Mouse (Mus musculus): ENCODE results near the gene Rcbtb2. TPM values are rescaled to one million over a fixed set of nuclear protein-coding genes. Genes with fewer than 3 reads are reported as not detected.
A peak's percentile ranks its signal among the peaks of the same experiment; 100 is the strongest.

The Rcbtb2 gene
- polyA plus RNA-seq, 1 experiment: 11.8 TPM

DNA sequence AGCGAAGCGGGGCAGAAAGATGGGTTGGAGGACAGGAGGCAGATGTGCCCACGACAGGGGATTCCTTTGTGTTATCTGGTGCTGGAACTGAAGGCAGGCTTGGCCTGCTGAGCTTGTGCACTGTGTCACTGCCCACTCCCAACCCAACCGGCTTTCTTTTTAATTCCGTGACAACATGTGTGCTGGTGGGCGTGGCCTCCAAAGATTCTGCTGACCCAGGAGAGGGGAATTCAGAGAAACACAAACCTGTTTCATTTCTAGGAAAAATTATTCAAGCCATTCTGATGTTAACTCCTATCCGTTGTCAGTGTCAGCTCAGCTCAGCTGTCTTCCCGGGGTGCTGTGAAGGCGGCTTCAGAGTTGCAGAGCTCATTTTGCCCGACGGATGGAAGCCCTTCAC is 55.1 kb downstream of the Rcbtb2 start:
- no peaks in the 10 kb centered on the region for H3K79me2 ChIP-seq (ENCODE audit: control insufficient read depth, insufficient read depth)
- no peak for TF ChIP-seq USF1 (IDR thresholded peaks at IDR 0.05; ENCODE audit: low read depth)
- TF ChIP-seq TCF12 (IDR thresholded peaks at IDR 0.05; ENCODE audit: insufficient read depth, poor library complexity, severe bottlenecking): no peak
- TF ChIP-seq E2F4 (IDR thresholded peaks at IDR 0.05; ENCODE audit: insufficient read depth): no peak
- no peak for TF ChIP-seq CEBPB (IDR thresholded peaks at IDR 0.05; ENCODE audit: insufficient read depth, poor library complexity, severe bottlenecking)
- no peak for TF ChIP-seq MYOD1 (IDR thresholded peaks at IDR 0.05; ENCODE audit: control insufficient read depth in 1 of 3, insufficient read length in 2 of 3, low read depth in 2 of 3)
- no peak for TF ChIP-seq POLR2A (IDR thresholded peaks at IDR 0.05; ENCODE audit: insufficient read length, low read depth)
- no peak for TF ChIP-seq MAX (IDR thresholded peaks at IDR 0.05; ENCODE audit: low read depth)
- TF ChIP-seq TCF3 (IDR thresholded peaks at IDR 0.05; ENCODE audit: insufficient read length, low read depth): no peak
- H3K36me3 ChIP-seq (ENCODE audit: control insufficient read depth, insufficient read depth): peaks cover 6% of the 10 kb centered on the region
- no peaks in the 10 kb centered on the region for H3K27me3 ChIP-seq (ENCODE audit: control insufficient read depth, insufficient read depth, insufficient read length)
- no peak overlapping the region for H3ac ChIP-seq (ENCODE audit: control insufficient read depth, insufficient read length)
- no peak overlapping the region for H3K4me3 ChIP-seq
- H3K4me2 ChIP-seq (ENCODE audit: low read depth): no peak overlapping the region

DNA sequence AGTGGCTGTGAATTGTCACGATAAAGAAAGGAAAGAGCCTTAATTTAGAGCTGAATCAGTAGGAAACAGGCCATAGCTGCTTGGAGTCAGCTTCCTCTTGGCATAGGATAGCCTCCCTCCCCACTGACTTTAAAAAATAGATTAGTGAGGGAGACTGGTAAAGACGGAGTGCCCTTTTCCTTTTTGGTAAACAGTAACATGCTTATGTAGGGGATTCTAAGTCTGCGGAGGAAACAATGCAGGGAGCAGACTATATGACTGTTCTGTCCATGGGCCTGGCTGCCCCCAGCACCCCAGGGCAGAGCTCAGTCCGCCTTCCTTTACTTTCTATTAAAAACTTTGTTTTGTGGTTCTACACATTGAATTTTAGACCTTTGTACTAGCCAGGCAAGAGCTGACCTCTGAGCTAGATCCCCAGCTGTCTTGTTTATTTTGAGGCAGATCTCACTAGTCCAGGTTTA is 56.4 kb downstream of the Rcbtb2 start:
- Histone ChIP-seq H3K36me3 (ENCODE audit: control insufficient read depth, insufficient read depth) (peaks cover 10% of the 10 kb centered on the region), H3K4me2 (ENCODE audit: low read depth) (no peak overlapping the region), H3K79me2 (ENCODE audit: control insufficient read depth, insufficient read depth) (no peaks in the 10 kb centered on the region), H3K4me3 (no peak overlapping the region), H3K27me3 (ENCODE audit: control insufficient read depth, insufficient read depth, insufficient read length) (no peaks in the 10 kb centered on the region), H3ac (ENCODE audit: control insufficient read depth, insufficient read length) (no peak overlapping the region)
- no peak for TF ChIP-seq MAX (IDR thresholded peaks at IDR 0.05; ENCODE audit: low read depth)
- no peak for TF ChIP-seq REST (IDR thresholded peaks at IDR 0.05; ENCODE audit: insufficient read depth, insufficient read length)
- no peak for TF ChIP-seq POLR2AphosphoS2 (IDR thresholded peaks at IDR 0.05; ENCODE audit: insufficient read length, low read depth)
- no peak for TF ChIP-seq SRF (IDR thresholded peaks at IDR 0.05; ENCODE audit: control insufficient read depth, insufficient read length, low read depth)
- TF ChIP-seq TCF3 (IDR thresholded peaks at IDR 0.05; ENCODE audit: insufficient read length, low read depth): no peak
- TF ChIP-seq TCF12 (IDR thresholded peaks at IDR 0.05; ENCODE audit: insufficient read depth, poor library complexity, severe bottlenecking): no peak
- no peak for TF ChIP-seq E2F4 (IDR thresholded peaks at IDR 0.05; ENCODE audit: insufficient read depth)
- TF ChIP-seq MYOD1 (IDR thresholded peaks at IDR 0.05; ENCODE audit: control insufficient read depth in 1 of 3, insufficient read length in 2 of 3, low read depth in 2 of 3): no peak
- TF ChIP-seq MYOG (IDR thresholded peaks at IDR 0.05; ENCODE audit: control insufficient read depth in 1 of 3, insufficient read depth in 1 of 3, insufficient read length in 2 of 3, low read depth in 2 of 3): no peak
- TF ChIP-seq POLR2A (IDR thresholded peaks at IDR 0.05; ENCODE audit: insufficient read length, low read depth): no peak
- TF ChIP-seq USF1 (IDR thresholded peaks at IDR 0.05; ENCODE audit: low read depth): no peak
- TF ChIP-seq CEBPB (IDR thresholded peaks at IDR 0.05; ENCODE audit: insufficient read depth, poor library complexity, severe bottlenecking): no peak

DNA sequence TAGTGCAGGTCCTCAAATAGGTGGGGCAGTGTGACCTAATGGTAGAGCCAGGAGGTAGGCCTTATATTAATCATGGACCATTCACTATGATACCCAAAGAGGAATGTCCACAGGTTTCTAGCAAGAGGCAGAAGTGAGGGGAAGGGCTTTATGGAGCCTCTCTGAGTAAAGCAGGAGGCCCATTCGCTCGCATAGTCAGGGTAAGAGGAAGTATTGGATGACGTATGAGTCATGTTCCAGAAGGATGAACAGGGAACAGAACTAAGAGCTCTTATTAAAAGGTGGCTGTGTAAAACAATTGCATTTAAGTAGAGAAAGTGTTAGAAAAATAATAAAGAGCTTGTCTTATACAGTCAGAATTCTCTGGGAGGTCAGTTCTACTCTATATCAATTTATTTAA is 57.8 kb downstream of the Rcbtb2 start:
- TF ChIP-seq E2F4 (IDR thresholded peaks at IDR 0.05; ENCODE audit: insufficient read depth): no peak
- TF ChIP-seq MYOG (IDR thresholded peaks at IDR 0.05; ENCODE audit: control insufficient read depth in 1 of 3, insufficient read depth in 1 of 3, insufficient read length in 2 of 3, low read depth in 2 of 3): no peak
- TF ChIP-seq REST (IDR thresholded peaks at IDR 0.05; ENCODE audit: insufficient read depth, insufficient read length): no peak
- no peak for TF ChIP-seq CEBPB (IDR thresholded peaks at IDR 0.05; ENCODE audit: insufficient read depth, poor library complexity, severe bottlenecking)
- TF ChIP-seq POLR2AphosphoS2 (IDR thresholded peaks at IDR 0.05; ENCODE audit: insufficient read length, low read depth): no peak
- no peak for TF ChIP-seq MAX (IDR thresholded peaks at IDR 0.05; ENCODE audit: low read depth)
- TF ChIP-seq POLR2A (IDR thresholded peaks at IDR 0.05; ENCODE audit: insufficient read length, low read depth): no peak
- no peak for TF ChIP-seq TCF12 (IDR thresholded peaks at IDR 0.05; ENCODE audit: insufficient read depth, poor library complexity, severe bottlenecking)
- no peak for TF ChIP-seq TCF3 (IDR thresholded peaks at IDR 0.05; ENCODE audit: insufficient read length, low read depth)
- no peak for TF ChIP-seq SRF (IDR thresholded peaks at IDR 0.05; ENCODE audit: control insufficient read depth, insufficient read length, low read depth)
- no peak for TF ChIP-seq USF1 (IDR thresholded peaks at IDR 0.05; ENCODE audit: low read depth)
- no peak for TF ChIP-seq MYOD1 (IDR thresholded peaks at IDR 0.05; ENCODE audit: control insufficient read depth in 1 of 3, insufficient read length in 2 of 3, low read depth in 2 of 3)
- Histone ChIP-seq H3K36me3 (ENCODE audit: control insufficient read depth, insufficient read depth) (peaks cover 22% of the 10 kb centered on the region), H3K79me2 (ENCODE audit: control insufficient read depth, insufficient read depth) (no peaks in the 10 kb centered on the region), H3K27me3 (ENCODE audit: control insufficient read depth, insufficient read depth, insufficient read length) (no peaks in the 10 kb centered on the region), H3K4me2 (ENCODE audit: low read depth) (no peak overlapping the region), H3ac (ENCODE audit: control insufficient read depth, insufficient read length) (no peak overlapping the region), H3K4me3 (no peak overlapping the region)

DNA sequence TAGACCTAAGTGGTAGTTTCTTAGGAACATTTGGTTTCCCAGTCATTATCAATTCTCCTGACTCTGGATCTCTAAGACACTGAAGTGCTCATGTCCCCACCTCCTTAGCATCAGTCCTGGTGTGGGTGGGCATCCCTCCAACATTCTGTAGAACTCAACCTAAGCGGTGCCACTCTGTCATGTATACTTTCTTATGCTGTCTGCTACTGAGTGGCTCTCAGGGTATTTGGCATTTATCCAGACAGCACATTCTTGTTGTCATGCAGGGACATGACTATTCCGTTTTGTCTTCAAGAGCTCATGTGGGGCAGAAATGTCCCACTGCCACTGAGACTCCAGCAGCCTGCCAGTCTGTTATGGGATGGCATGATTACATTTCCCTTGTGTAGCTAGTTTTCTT is 58.3 kb downstream of the Rcbtb2 start:
- no peaks in the 10 kb centered on the region for H3K79me2 ChIP-seq (ENCODE audit: control insufficient read depth, insufficient read depth)
- H3K36me3 ChIP-seq (ENCODE audit: control insufficient read depth, insufficient read depth): peaks cover 23% of the 10 kb centered on the region
- TF ChIP-seq SRF (IDR thresholded peaks at IDR 0.05; ENCODE audit: control insufficient read depth, insufficient read length, low read depth) (no peak), POLR2AphosphoS2 (IDR thresholded peaks at IDR 0.05; ENCODE audit: insufficient read length, low read depth) (peak; percentile 9)
- H3K4me3 ChIP-seq: no peak overlapping the region
- H3K27me3 ChIP-seq (ENCODE audit: control insufficient read depth, insufficient read depth, insufficient read length): no peaks in the 10 kb centered on the region
- H3K4me2 ChIP-seq (ENCODE audit: low read depth): no peak overlapping the region
- H3ac ChIP-seq (ENCODE audit: control insufficient read depth, insufficient read length): no peak overlapping the region

DNA sequence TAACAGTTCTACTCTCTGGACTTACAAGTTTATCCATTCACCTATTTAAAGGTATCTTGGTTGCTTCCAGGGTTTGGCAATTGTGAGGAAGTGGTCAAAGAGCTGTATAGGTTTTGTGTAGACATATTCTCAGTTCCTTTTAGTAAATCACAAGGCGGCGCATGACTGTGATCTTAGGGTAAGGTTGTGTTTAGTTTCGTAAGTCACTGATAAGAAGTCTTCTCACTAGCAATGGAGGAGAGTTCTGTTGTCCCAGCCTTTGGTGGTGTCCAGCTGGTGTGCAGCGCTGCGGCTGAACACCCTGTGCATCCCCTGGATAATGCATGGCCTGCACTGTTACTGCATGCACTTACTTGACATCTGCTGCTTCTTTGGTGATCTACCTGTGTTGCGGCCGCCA is 64.0 kb downstream of the Rcbtb2 start:
- Histone ChIP-seq H3K4me3 (no peak overlapping the region), H3K27me3 (ENCODE audit: control insufficient read depth, insufficient read depth, insufficient read length) (no peaks in the 10 kb centered on the region), H3K4me2 (ENCODE audit: low read depth) (no peak overlapping the region), H3K36me3 (ENCODE audit: control insufficient read depth, insufficient read depth) (peaks cover 31% of the 10 kb centered on the region), H3ac (ENCODE audit: control insufficient read depth, insufficient read length) (no peak overlapping the region), H3K79me2 (ENCODE audit: control insufficient read depth, insufficient read depth) (no peaks in the 10 kb centered on the region)
- TF ChIP-seq TCF12 (IDR thresholded peaks at IDR 0.05; ENCODE audit: insufficient read depth, poor library complexity, severe bottlenecking) (no peak), MYOG (IDR thresholded peaks at IDR 0.05; ENCODE audit: control insufficient read depth in 1 of 3, insufficient read depth in 1 of 3, insufficient read length in 2 of 3, low read depth in 2 of 3) (no peak), E2F4 (IDR thresholded peaks at IDR 0.05; ENCODE audit: insufficient read depth) (no peak), POLR2A (IDR thresholded peaks at IDR 0.05; ENCODE audit: insufficient read length, low read depth) (no peak), POLR2AphosphoS2 (IDR thresholded peaks at IDR 0.05; ENCODE audit: insufficient read length, low read depth) (no peak), REST (IDR thresholded peaks at IDR 0.05; ENCODE audit: insufficient read depth, insufficient read length) (no peak), TCF3 (IDR thresholded peaks at IDR 0.05; ENCODE audit: insufficient read length, low read depth) (no peak), SRF (IDR thresholded peaks at IDR 0.05; ENCODE audit: control insufficient read depth, insufficient read length, low read depth) (no peak), CEBPB (IDR thresholded peaks at IDR 0.05; ENCODE audit: insufficient read depth, poor library complexity, severe bottlenecking) (no peak), MAX (IDR thresholded peaks at IDR 0.05; ENCODE audit: low read depth) (no peak), USF1 (IDR thresholded peaks at IDR 0.05; ENCODE audit: low read depth) (no peak), MYOD1 (IDR thresholded peaks at IDR 0.05; ENCODE audit: control insufficient read depth in 1 of 3, insufficient read length in 2 of 3, low read depth in 2 of 3) (no peak)

Data from myocyte (in vitro differentiated cells).